ENCODE assay signal across 29 mouse cellular contexts in the genomic region with DNA sequence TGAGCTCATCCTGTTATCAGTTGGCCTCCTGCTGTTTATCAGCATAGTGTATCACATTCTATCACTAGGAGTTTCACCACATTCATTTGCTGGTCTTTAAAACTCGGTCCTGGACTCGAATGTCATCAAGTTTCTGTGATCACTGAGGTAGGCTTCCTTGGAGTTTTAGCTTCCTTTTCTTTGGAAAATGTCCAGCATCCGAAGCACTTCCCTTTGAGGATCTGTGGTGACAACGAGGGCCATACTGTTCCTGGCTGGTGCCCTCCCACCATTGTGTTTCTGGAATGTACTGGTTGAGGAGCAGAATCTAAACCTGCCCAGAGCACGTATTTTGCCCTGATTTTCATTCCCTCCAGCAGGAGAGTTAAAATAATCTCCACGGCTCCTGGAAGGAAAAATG.
DNase-seq lines count a peak whose midpoint lies in the region; ATAC-seq lines count a peak whose summit lies in the region.
"Had no signal": no experiment of that assay in that cellular context is flagged by ENCODE, and none has a peak within 500 bp of the region (broad histone marks: within the 10 kb centered on the region; RNA-seq: fewer than 3 reads in every experiment).

No protein-coding gene starts in this region.

- peak; percentile 93 for DNase-seq in heart, adult 11 months
- DNase-seq in heart, postnatal 25 days (ENCODE audit: low spot score) = no peak
- peak; percentile 33 for DNase-seq in heart, adult 8-10 months (ENCODE audit: low spot score)
- DNase-seq in kidney, postnatal 10 days = peak; percentile 12
- DNase-seq in kidney, adult 11 months = no peak
- DNase-seq in R1 (ENCODE audit: low read depth, low spot score) = peak; percentile 8
- DNase-seq in adrenal gland, adult 8-10 months = no peak
- DNase-seq: adrenal gland, postnatal 10 days; adrenal gland, postnatal 36 days; B cell, adult 2 months; cerebellum, adult 2 months; cerebellum, adult 9-11 months; cerebellum, postnatal 25 days; gastrocnemius, postnatal 10 days; gastrocnemius, postnatal 36 days had no signal

- ATAC-seq in heart, embryonic 12.5 days (ENCODE audit: insufficient number of reproducible peaks, low FRiP score) = no peak
- ATAC-seq: activated CD4-positive, CD25-positive, alpha-beta regulatory T cell, adult 4 months; forebrain, embryonic 13.5 days; forebrain, embryonic 16.5 days; intestine, postnatal 0 days; Patski had no signal

- intact Hi-C loops in heart, postnatal 25 days (cut with DNase I) = loop anchor here (5.0 kb wide), 1 partner anchor 362 kb away; no protein-coding TSS in a partner anchor

- H3K9me3 ChIP-seq in heart, embryonic 12.5 days (replicated peaks) = no peaks in the 10 kb centered on the region
- H3K9me3 ChIP-seq: embryonic facial prominence, embryonic 13.5 days; forebrain, embryonic 10.5 days; forebrain, embryonic 13.5 days; heart, embryonic 13.5 days; hindbrain, embryonic 12.5 days; hindbrain, embryonic 15.5 days; kidney, embryonic 15.5 days had no signal

- H3K4me3 ChIP-seq in heart, embryonic 12.5 days = no peak overlapping the region
- H3K4me3 ChIP-seq: embryonic facial prominence, embryonic 13.5 days; forebrain, embryonic 10.5 days; forebrain, embryonic 13.5 days; heart, embryonic 13.5 days; hindbrain, embryonic 12.5 days; hindbrain, embryonic 15.5 days; kidney, embryonic 15.5 days had no signal

- no peak overlapping the region for H3K27ac ChIP-seq in heart, embryonic 12.5 days (ENCODE audit: poor library complexity, severe bottlenecking)
- H3K27ac ChIP-seq: embryonic facial prominence, embryonic 13.5 days; forebrain, embryonic 10.5 days; forebrain, embryonic 13.5 days; heart, embryonic 13.5 days; hindbrain, embryonic 12.5 days; hindbrain, embryonic 15.5 days; kidney, embryonic 15.5 days had no signal

- H3K4me2 ChIP-seq in heart, embryonic 12.5 days = no peak overlapping the region
- H3K4me2 ChIP-seq: embryonic facial prominence, embryonic 13.5 days; forebrain, embryonic 13.5 days; heart, embryonic 13.5 days; hindbrain, embryonic 12.5 days; hindbrain, embryonic 15.5 days; kidney, embryonic 15.5 days had no signal

- H3K27me3 ChIP-seq in heart, embryonic 12.5 days (replicated peaks) = no peaks in the 10 kb centered on the region
- H3K27me3 ChIP-seq: CH12.LX; embryonic facial prominence, embryonic 13.5 days; forebrain, embryonic 13.5 days; heart, embryonic 13.5 days; hindbrain, embryonic 12.5 days; hindbrain, embryonic 15.5 days; kidney, embryonic 15.5 days; Patski had no signal

- 27% methylated on average over 6 of the region's 6 CpGs for WGBS in heart, embryonic 12.5 days

- peaks cover 38% of the 10 kb centered on the region for H3K4me1 ChIP-seq in heart, embryonic 12.5 days (replicated peaks)
- H3K4me1 ChIP-seq: forebrain, embryonic 13.5 days; hindbrain, embryonic 12.5 days; hindbrain, embryonic 15.5 days had no signal

- H3K9ac ChIP-seq in heart, embryonic 12.5 days = no peak overlapping the region
- H3K9ac ChIP-seq: embryonic facial prominence, embryonic 13.5 days; forebrain, embryonic 13.5 days; heart, embryonic 13.5 days; hindbrain, embryonic 12.5 days; hindbrain, embryonic 15.5 days; kidney, embryonic 15.5 days had no signal

- H3K36me3 ChIP-seq in heart, embryonic 12.5 days = no peaks in the 10 kb centered on the region
- H3K36me3 ChIP-seq: embryonic facial prominence, embryonic 13.5 days; forebrain, embryonic 10.5 days; G1E; heart, embryonic 13.5 days; hindbrain, embryonic 12.5 days; hindbrain, embryonic 15.5 days; kidney, embryonic 15.5 days had no signal

Comparison
In these comparisons a context has a peak if more than half of its experiments do, and no peak if none do; other contexts are left out.
1. DNase-seq: peak in heart, adult 11 months (single experiment), heart, adult 8-10 months (single experiment), kidney, postnatal 10 days (single experiment) and R1 (single experiment); none in heart, postnatal 25 days (single experiment), kidney, adult 11 months (single experiment) and adrenal gland, adult 8-10 months (single experiment).